Mouse (Mus musculus) MEL (cell line): Measurements from ENCODE around the gene Pcx. TPM values are rescaled to one million over a fixed set of nuclear protein-coding genes. Genes with fewer than 3 reads are reported as not detected.

Experiments
- DNase-seq: peaks from one replicate; pipeline ENCODE4 v3.0.0; 2011; ENCODE audit warnings: low read depth, low spot score
- H3K27ac ChIP-seq: 2 replicates; pipeline ENCODE4 v1.5.1; 2012; ENCODE audit warnings: low read depth, mild to moderate bottlenecking, control low read depth, low read length, moderate library complexity; ENCODE audit not compliant: control insufficient read depth
- H3K27me3 ChIP-seq, 2 experiments: fragments of 150-350 bp in 1 of 2; sonication (generic) in 1 of 2; 2 replicates each; pipeline ENCODE4 v1.6.1; 2012; ENCODE audit warnings: low read length in 2 of 2, mild to moderate bottlenecking in 2 of 2, improper control_type of control experiment in 1 of 2, moderate library complexity in 1 of 2; ENCODE audit not compliant: insufficient read depth in 2 of 2, control insufficient read depth in 1 of 2
- H3K36me3 ChIP-seq, 2 experiments: 2 replicates each; pipeline ENCODE4 v1.6.1; 2012 to 2014; ENCODE audit warnings: low read length in 2 of 2, improper control_type of control experiment in 1 of 2, inconsistent platforms in 1 of 2, mild to moderate bottlenecking in 1 of 2; ENCODE audit not compliant: insufficient read depth in 2 of 2, control insufficient read depth in 1 of 2
- H3K4me1 ChIP-seq, 2 experiments: fragments of 150-350 bp in 1 of 2; sonication (generic) in 1 of 2; 2 replicates each; pipeline ENCODE4 v1.6.1; 2012; ENCODE audit warnings: low read length in 2 of 2, improper control_type of control experiment in 1 of 2, mild to moderate bottlenecking in 1 of 2; ENCODE audit not compliant: insufficient read depth in 2 of 2, control insufficient read depth in 1 of 2
- H3K4me3 ChIP-seq, 2 experiments: fragments of 150-350 bp in 1 of 2; sonication (generic) in 1 of 2; 2 replicates each; pipeline ENCODE4 v1.5.1; 2012; ENCODE audit warnings: low read depth in 2 of 2, low read length in 2 of 2, mild to moderate bottlenecking in 2 of 2, moderate library complexity in 2 of 2, control low read depth in 1 of 2, improper control_type of control experiment in 1 of 2; ENCODE audit not compliant: control insufficient read depth in 1 of 2, insufficient read depth in 1 of 2
- H3K79me2 ChIP-seq: 2 replicates; pipeline ENCODE4 v1.6.1; 2012; ENCODE audit warnings: mild to moderate bottlenecking, low read length, moderate library complexity; ENCODE audit not compliant: control insufficient read depth, poor library complexity, insufficient read depth
- H3K9ac ChIP-seq: 2 replicates; pipeline ENCODE4 v1.6.1; 2012; ENCODE audit warnings: low read depth, mild to moderate bottlenecking, control low read depth, low read length, moderate library complexity; ENCODE audit not compliant: control insufficient read depth, poor library complexity, severe bottlenecking
- H3K9me3 ChIP-seq: fragments of 150-350 bp; sonication (generic); replicated peaks from 2 replicates; pipeline ENCODE4 v1.6.1; 2012; ENCODE audit warnings: mild to moderate bottlenecking, low read length, improper control_type of control experiment, moderate library complexity; ENCODE audit not compliant: insufficient read depth
- CHD1 ChIP-seq: IDR thresholded peaks from 2 replicates; pipeline ENCODE4 v1.6.1; 2012; ENCODE audit warnings: low read depth, mild to moderate bottlenecking, inconsistent platforms, low read length, improper control_type of control experiment
- HCFC1 ChIP-seq: IDR thresholded peaks from 2 replicates; pipeline ENCODE4 v1.6.1; 2012; ENCODE audit warnings: low read depth, mild to moderate bottlenecking, inconsistent platforms, low read length, improper control_type of control experiment, moderate library complexity
- MAX ChIP-seq: IDR thresholded peaks from 2 replicates; pipeline ENCODE4 v1.6.1; 2011; ENCODE audit warnings: low read length, improper control_type of control experiment
- MAZ ChIP-seq: IDR thresholded peaks from 2 replicates; pipeline ENCODE4 v1.6.1; 2012; ENCODE audit warnings: low read depth, mild to moderate bottlenecking, inconsistent platforms, low read length, improper control_type of control experiment
- MXI1 ChIP-seq: IDR thresholded peaks from 2 replicates; pipeline ENCODE4 v1.6.1; 2011; ENCODE audit warnings: mild to moderate bottlenecking, low read depth, low read length, improper control_type of control experiment
- MYB ChIP-seq: IDR thresholded peaks from 2 replicates; pipeline ENCODE4 v1.6.1; 2011; ENCODE audit warnings: mild to moderate bottlenecking, low read depth, low read length, improper control_type of control experiment
- MYC ChIP-seq: IDR thresholded peaks from 2 replicates; pipeline ENCODE4 v1.6.1; 2011; ENCODE audit warnings: low read depth, mild to moderate bottlenecking, low read length, improper control_type of control experiment, moderate library complexity
- NRF1 ChIP-seq: IDR thresholded peaks from 2 replicates; pipeline ENCODE4 v1.6.1; 2014; ENCODE audit warnings: low read depth, mild to moderate bottlenecking, inconsistent platforms, low read length, improper control_type of control experiment, moderate library complexity; ENCODE audit not compliant: poor library complexity, insufficient read depth, severe bottlenecking
- POLR2AphosphoS5 ChIP-seq: IDR thresholded peaks from 2 replicates; pipeline ENCODE4 v1.6.1; 2012; ENCODE audit warnings: low read depth, borderline replicate concordance, mild to moderate bottlenecking, inconsistent platforms, low read length, moderate library complexity, mixed read lengths
- RAD21 ChIP-seq: IDR thresholded peaks from 2 replicates; pipeline ENCODE4 v1.6.1; 2011; ENCODE audit warnings: mild to moderate bottlenecking, low read depth, low read length, improper control_type of control experiment
- SIN3A ChIP-seq: IDR thresholded peaks from 2 replicates; pipeline ENCODE4 v1.6.1; 2012; ENCODE audit warnings: low read length, improper control_type of control experiment, inconsistent platforms
- TBP ChIP-seq: IDR thresholded peaks from 2 replicates; pipeline ENCODE4 v1.8.0; 2011; ENCODE audit warnings: low read depth, low read length, improper control_type of control experiment
- TCF12 ChIP-seq: IDR thresholded peaks from 2 replicates; pipeline ENCODE4 v1.6.1; 2014; ENCODE audit warnings: low read depth, mild to moderate bottlenecking, inconsistent platforms, low read length, improper control_type of control experiment, moderate library complexity
- UBTF ChIP-seq: IDR thresholded peaks from 2 replicates; pipeline ENCODE4 v1.6.1; 2012; ENCODE audit warnings: low read depth, mild to moderate bottlenecking, inconsistent platforms, low read length, improper control_type of control experiment, moderate library complexity, borderline replicate concordance; ENCODE audit not compliant: insufficient read depth
- ZKSCAN1 ChIP-seq: IDR thresholded peaks from 2 replicates; pipeline ENCODE4 v1.6.1; 2012; ENCODE audit warnings: low read depth, mild to moderate bottlenecking, inconsistent platforms, low read length, improper control_type of control experiment, moderate library complexity
- ZNF384 ChIP-seq: IDR thresholded peaks from 2 replicates; pipeline ENCODE4 v1.6.1; 2012; ENCODE audit warnings: low read depth, mild to moderate bottlenecking, inconsistent platforms, low read length, improper control_type of control experiment
- polyA plus RNA-seq, 2 experiments: library from polyadenylated mRNA; stranded (reverse) in 1 of 2; unstranded in 1 of 2; fragments of >175 nt in 1 of 2; fragments of >200 nt in 1 of 2; gene quantifications; 2 replicates each; pipeline versions ENCODE4 v1.2.1 to v1.2.4; 2012; ENCODE audit warnings: low replicate concordance in 2 of 2, low read depth in 1 of 2; ENCODE audit not compliant: insufficient read length in 2 of 2, insufficient read depth in 1 of 2, missing spikeins in 1 of 2
- total RNA-seq: library from RNA; depleted of rRNA; stranded (reverse); fragments of 300-350 nt; gene quantifications from 2 replicates; pipeline ENCODE4 v1.2.3, GENCODE M21; 2012

Pcx gene
- total and polyA plus RNA-seq, 3 experiments, result 7.2 to 7.9 TPM; not detected in 1

GRCm38 (mm10) chr19:4565678-4566077 lies 55.4 kb downstream of the Pcx start:
- Histone ChIP-seq H3K4me3 (no peak overlapping the region), H3K9ac (no peak overlapping the region), H3K36me3 (peaks cover 0 to 25% of the 10 kb centered on the region in 2 experiments; a peak in 2 of 4 replicates), H3K27me3 (no peaks in the 10 kb centered on the region), H3K4me1 (peaks cover 21 to 25% of the 10 kb centered on the region in 2 experiments), H3K27ac (no peak overlapping the region), H3K9me3 (no peaks in the 10 kb centered on the region), H3K79me2 (no peaks in the 10 kb centered on the region)
- no peak for TF ChIP-seq NRF1
- no peak for TF ChIP-seq MAZ
- TF ChIP-seq RAD21, result no peak
- no peak for TF ChIP-seq ZNF384
- no peak for TF ChIP-seq TBP
- TF ChIP-seq MAX, result no peak
- no peak for TF ChIP-seq HCFC1
- no peak for DNase-seq

DNA sequence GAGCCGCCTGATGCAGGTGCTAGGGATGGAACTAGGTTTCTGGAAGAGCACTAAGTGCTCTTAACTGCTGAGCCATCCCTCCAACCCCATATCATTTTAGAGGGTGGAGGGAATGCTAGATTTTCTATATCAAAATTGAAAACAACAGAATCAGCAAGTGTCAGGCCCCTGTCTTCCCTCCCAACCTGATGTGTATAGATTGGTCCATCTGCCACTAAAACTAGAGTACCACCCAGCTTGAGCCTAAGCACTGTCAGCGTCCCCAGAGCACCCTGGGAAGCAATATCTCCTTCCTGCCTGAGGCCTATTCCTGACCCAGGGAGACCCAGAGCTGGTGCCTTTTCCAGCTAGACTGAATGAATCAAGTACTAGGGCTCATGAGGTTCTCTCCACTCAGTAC lies 56.6 kb downstream of the Pcx start:
- no peak overlapping the region for H3K9ac ChIP-seq
- TF ChIP-seq MXI1 (no peak), TCF12 (no peak), POLR2AphosphoS5 (no peak), NRF1 (no peak), SIN3A (no peak), MYC (no peak), ZKSCAN1 (no peak), UBTF (no peak), CHD1 (no peak), MYB (no peak)
- peaks cover 0 to 30% of the 10 kb centered on the region in 2 experiments; a peak in 2 of 4 replicates for H3K36me3 ChIP-seq
- H3K27ac ChIP-seq, result no peak overlapping the region
- DNase-seq, result no peak
- H3K9me3 ChIP-seq, result no peaks in the 10 kb centered on the region
- no peaks in the 10 kb centered on the region for H3K79me2 ChIP-seq
- no peaks in the 10 kb centered on the region for H3K27me3 ChIP-seq
- no peak overlapping the region for H3K4me3 ChIP-seq
- peaks cover 25% of the 10 kb centered on the region in 2 experiments for H3K4me1 ChIP-seq
